Mouse (Mus musculus) frontal cortex, postnatal 14 days (tissue): Measurements from ENCODE around the gene Traf3ip3.
A peak's percentile ranks its signal among the peaks of the same experiment; 100 is the strongest.

ENCODE experiments used
- DNase-seq, 2 experiments: peaks; one replicate each; pipeline ENCODE4 v3.0.0; 2022; ENCODE audit warnings: low spot score in 2 of 2

The Traf3ip3 gene

GRCm38 (mm10) chr1:193207503-193207902 is 6.0 kb upstream of the Traf3ip3 start, which contains the start of gene Lamb3:
TSS of gene Lamb3 (plus strand) at chr1:193207699.
- DNase-seq, result no peak

- no peak for DNase-seq
These were observed 3.9 kb upstream of the Traf3ip3 start for GRCm38 (mm10) chr1:193205431-193205830.

GRCm38 (mm10) chr1:193203821-193204220 is 2.3 kb upstream of the Traf3ip3 start:
- DNase-seq, result no peak

GRCm38 (mm10) chr1:193200640-193201382 is 692 bp downstream of the Traf3ip3 start:
- no peak for DNase-seq

GRCm38 (mm10) chr1:193198312-193198711 is 3.2 kb downstream of the Traf3ip3 start:
- no peak for DNase-seq

- DNase-seq, result no peak
These were observed 3.9 kb downstream of the Traf3ip3 start for GRCm38 (mm10) chr1:193197494-193198205.

- DNase-seq, result no peak
These were observed 6.2 kb downstream of the Traf3ip3 start for GRCm38 (mm10) chr1:193195169-193195810.

- DNase-seq, result no peak
These were observed 6.9 kb downstream of the Traf3ip3 start for GRCm38 (mm10) chr1:193194416-193195140.

GRCm38 (mm10) chr1:193191675-193192283 is 9.7 kb downstream of the Traf3ip3 start:
- DNase-seq, result no peak

GRCm38 (mm10) chr1:193189771-193190170 is 11.7 kb downstream of the Traf3ip3 start:
- no peak for DNase-seq

GRCm38 (mm10) chr1:193189151-193189621 is 12.3 kb downstream of the Traf3ip3 start:
- no peak for DNase-seq

GRCm38 (mm10) chr1:193188257-193188656 is 13.2 kb downstream of the Traf3ip3 start:
- DNase-seq, result no peak

GRCm38 (mm10) chr1:193181104-193181503 is 20.4 kb downstream of the Traf3ip3 start:
- no peak for DNase-seq

- DNase-seq, result no peak
These were observed 27.3 kb downstream of the Traf3ip3 start for GRCm38 (mm10) chr1:193174143-193174733.

GRCm38 (mm10) chr1:193173810-193174129 is 27.7 kb downstream of the Traf3ip3 start:
- no peak for DNase-seq

GRCm38 (mm10) chr1:193172991-193173809 is 28.3 kb downstream of the Traf3ip3 start:
- DNase-seq, result peak; percentile 92 to 94

- no peak for DNase-seq
These were observed 31.6 kb downstream of the Traf3ip3 start for GRCm38 (mm10) chr1:193169856-193170255.

GRCm38 (mm10) chr1:193169228-193169627 is 32.3 kb downstream of the Traf3ip3 start:
- no peak for DNase-seq

GRCm38 (mm10) chr1:193167746-193168145 is 33.8 kb downstream of the Traf3ip3 start, which contains the start of gene A130010J15Rik:
TSS of gene A130010J15Rik (plus strand) at chr1:193168046.
- no peak for DNase-seq
